Mouse (Mus musculus) hematopoietic multipotent progenitor cell, adult 10-12 weeks (in vitro differentiated cells): ENCODE measurements around the gene Tspan3. TPM values are rescaled to one million over a fixed set of nuclear protein-coding genes. Genes with fewer than 3 reads are reported as not detected.

ENCODE experiments used
- polyA plus RNA-seq: library from polyadenylated mRNA; stranded (reverse); fragments of >175 nt; gene quantifications from 2 replicates; pipeline ENCODE4 v1.2.3, GENCODE M21; 2012; ENCODE audit warnings: low replicate concordance

Gene Tspan3
- polyA plus RNA-seq, result 8.1 and 20.1 TPM in 2 replicates

GRCm38 (mm10) chr9:56165377-56165776 lies at the start of gene Tspan3:
Tspan3 (minus strand) TSS chr9:56165477.

GRCm38 (mm10) chr9:56089778-56090520 lies 75.3 kb downstream of the Tspan3 start, which contains the start of gene Pstpip1:
Pstpip1 (plus strand) TSS chr9:56089962.

Other genes with a start within 250 kb of the Tspan3 start
- gene Scaper, start 227.4 kb downstream of the Tspan3 start, polyA plus RNA-seq, result 0.67 and 1.5 TPM in 2 replicates
- gene 4930563M21Rik, start 154.9 kb downstream of the Tspan3 start, polyA plus RNA-seq, result not detected in 2 replicates
- gene Rcn2, start 123.6 kb downstream of the Tspan3 start, polyA plus RNA-seq, result 23.5 and 61.8 TPM in 2 replicates
- 105 and 234 TPM in 2 replicates for gene Pstpip1, start 75.5 kb downstream of the Tspan3 start, polyA plus RNA-seq